Mouse (Mus musculus): Measurements from ENCODE around the gene Nop9.

GRCm38 (mm10) chr14:55761163-55761562, 15.7 kb downstream of the Nop9 start, which contains the start of gene Ltb4r2:
- TF ChIP-seq CTCF (IDR thresholded peaks at IDR 0.05; ENCODE audit: low read depth, low read length) (no peak), GATA1 (IDR thresholded peaks at IDR 0.05; ENCODE audit: borderline replicate concordance, low read length) (no peak)

All from G1E (cell line).